Mouse (Mus musculus): ENCODE measurements around the gene Arhgef11.

GRCm38 (mm10) chr3:87778283-87778682, 160.9 kb downstream of the Arhgef11 start:
- no peak for TF ChIP-seq POLR2A (IDR thresholded peaks at IDR 0.05; ENCODE audit: low read depth, low read length)
- TF ChIP-seq CTCF (IDR thresholded peaks at IDR 0.05; ENCODE audit: extremely low read depth, insufficient read length, insufficient replicate concordance, low read depth, low read length) = no peak
